Mouse (Mus musculus) embryonic facial prominence, embryonic 10.5 days (tissue): Measurements from ENCODE around the gene Snx18. TPM values are rescaled to one million over a fixed set of nuclear protein-coding genes. Genes with fewer than 3 reads are reported as not detected.

ENCODE experiments used
- DNase-seq: peaks from one replicate; pipeline ENCODE4 v3.0.0-alpha.2; 2017; ENCODE audit warnings: low spot score
- H3K27ac ChIP-seq: fragments of 300-500 bp; sonication (generic); replicated peaks from 2 replicates; pipeline ENCODE4 v1.5.1; 2016; ENCODE audit warnings: mild to moderate bottlenecking
- H3K27me3 ChIP-seq: fragments of 300-500 bp; sonication (generic); replicated peaks from 2 replicates; pipeline ENCODE4 v1.6.1; 2016; ENCODE audit warnings: low read depth, mild to moderate bottlenecking; ENCODE audit not compliant: poor library complexity, severe bottlenecking
- H3K36me3 ChIP-seq: fragments of 300-500 bp; sonication (generic); replicated peaks from 2 replicates; pipeline ENCODE4 v1.6.1; 2016; ENCODE audit warnings: mild to moderate bottlenecking, moderate library complexity
- H3K4me1 ChIP-seq: fragments of 300-500 bp; sonication (generic); 2 replicates; pipeline ENCODE4 v1.6.1; 2016
- H3K4me3 ChIP-seq: fragments of 300-500 bp; sonication (generic); 2 replicates; pipeline ENCODE4 v1.5.1; 2016; ENCODE audit warnings: mild to moderate bottlenecking, moderate library complexity
- H3K9me3 ChIP-seq: fragments of 300-500 bp; sonication (generic); 2 replicates; pipeline ENCODE4 v1.6.1; 2016; ENCODE audit warnings: mild to moderate bottlenecking
- WGBS: fragments of 180-500 bp; shearing (Covaris S2); methylation state at CpG from one replicate; pipeline ENCODE4 v1.1.7; 2016; 5-methylcytosine and 5-hydroxymethylcytosine counted together
- polyA plus RNA-seq: library from polyadenylated mRNA; unstranded; fragments of >200 nt; fragmentation: Nextera tagmentation; extraction: Ambion mirVana; gene quantifications from 2 replicates; pipeline ENCODE4 v1.2.1, GENCODE M21; 2016

The Snx18 gene
- polyA plus RNA-seq, 1 experiment from 2014 or later, result 18.0 TPM

GRCm38 (mm10) chr13:113613882-113614281, 4.5 kb downstream of the Snx18 start:
- 55% methylated on average over 10 of the region's 10 CpGs for WGBS
- Histone ChIP-seq H3K9me3 (no peaks in the 10 kb centered on the region), H3K4me3 (peak overlapping the region; percentile 92), H3K27me3 (no peaks in the 10 kb centered on the region), H3K4me1 (peaks cover 82% of the 10 kb centered on the region), H3K36me3 (peaks cover 41% of the 10 kb centered on the region), H3K27ac (peak overlapping the region; percentile 51; the same call in 1 of the 2 replicates)
- no peak for DNase-seq

GRCm38 (mm10) chr13:113613341-113613740, 5.0 kb downstream of the Snx18 start:
- H3K4me1 ChIP-seq, result peaks cover 82% of the 10 kb centered on the region
- no peaks in the 10 kb centered on the region for H3K9me3 ChIP-seq
- no peaks in the 10 kb centered on the region for H3K27me3 ChIP-seq
- 38% methylated on average over 12 of the region's 12 CpGs for WGBS
- peaks cover 44% of the 10 kb centered on the region for H3K36me3 ChIP-seq
- peak; percentile 55 for DNase-seq
- H3K4me3 ChIP-seq, result peak overlapping the region; percentile 92
- peak overlapping the region; percentile 51 for H3K27ac ChIP-seq

DNA sequence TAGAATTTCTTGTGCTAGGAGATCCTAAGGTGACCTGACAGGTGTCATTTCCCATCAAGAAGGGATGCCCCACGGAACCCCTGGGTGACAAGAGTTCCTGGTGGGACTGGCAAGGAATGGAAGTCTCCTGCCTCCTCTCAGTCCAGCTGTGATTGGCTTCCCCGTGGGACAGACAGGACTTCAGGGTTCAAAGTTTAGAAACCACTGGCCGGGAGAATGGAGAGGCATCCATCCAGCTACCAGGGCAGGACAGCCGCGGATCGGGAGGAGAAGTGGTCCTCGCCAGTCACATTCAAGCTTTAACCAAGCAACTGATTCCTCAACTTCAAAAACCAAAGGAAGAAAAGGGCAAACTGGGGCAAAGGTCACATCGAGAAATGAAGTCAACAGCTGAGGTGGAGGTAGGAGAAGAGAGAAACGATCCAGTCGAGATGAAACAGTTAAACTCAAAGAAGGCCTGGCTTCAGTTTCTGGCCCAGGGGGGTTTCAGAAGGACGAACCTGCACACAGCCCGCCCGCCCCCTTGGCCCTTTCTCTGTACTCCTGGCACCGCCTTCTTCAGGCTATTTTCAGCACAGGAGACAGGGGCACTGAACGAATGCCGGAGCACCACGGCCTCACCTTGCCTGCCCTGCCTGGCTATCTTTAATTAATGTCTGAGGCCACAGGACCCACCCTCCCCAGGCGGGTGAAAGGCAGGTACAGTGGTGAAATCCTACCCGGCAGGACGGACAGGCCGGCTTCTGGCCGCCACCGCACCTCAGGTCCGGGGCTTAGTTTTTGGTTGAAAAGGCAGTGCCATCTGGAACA, 6.0 kb downstream of the Snx18 start:
- no peaks in the 10 kb centered on the region for H3K27me3 ChIP-seq
- peaks cover 54% of the 10 kb centered on the region for H3K36me3 ChIP-seq
- peak overlapping the region; percentile 92; the same call in 1 of the 2 replicates for H3K4me3 ChIP-seq
- peaks cover 73% of the 10 kb centered on the region for H3K4me1 ChIP-seq
- 58% methylated on average over 24 of the region's 24 CpGs for WGBS
- H3K9me3 ChIP-seq, result no peaks in the 10 kb centered on the region
- peak overlapping the region; percentile 51; the same call in 1 of the 2 replicates for H3K27ac ChIP-seq
- peak; percentile 27 for DNase-seq

DNA sequence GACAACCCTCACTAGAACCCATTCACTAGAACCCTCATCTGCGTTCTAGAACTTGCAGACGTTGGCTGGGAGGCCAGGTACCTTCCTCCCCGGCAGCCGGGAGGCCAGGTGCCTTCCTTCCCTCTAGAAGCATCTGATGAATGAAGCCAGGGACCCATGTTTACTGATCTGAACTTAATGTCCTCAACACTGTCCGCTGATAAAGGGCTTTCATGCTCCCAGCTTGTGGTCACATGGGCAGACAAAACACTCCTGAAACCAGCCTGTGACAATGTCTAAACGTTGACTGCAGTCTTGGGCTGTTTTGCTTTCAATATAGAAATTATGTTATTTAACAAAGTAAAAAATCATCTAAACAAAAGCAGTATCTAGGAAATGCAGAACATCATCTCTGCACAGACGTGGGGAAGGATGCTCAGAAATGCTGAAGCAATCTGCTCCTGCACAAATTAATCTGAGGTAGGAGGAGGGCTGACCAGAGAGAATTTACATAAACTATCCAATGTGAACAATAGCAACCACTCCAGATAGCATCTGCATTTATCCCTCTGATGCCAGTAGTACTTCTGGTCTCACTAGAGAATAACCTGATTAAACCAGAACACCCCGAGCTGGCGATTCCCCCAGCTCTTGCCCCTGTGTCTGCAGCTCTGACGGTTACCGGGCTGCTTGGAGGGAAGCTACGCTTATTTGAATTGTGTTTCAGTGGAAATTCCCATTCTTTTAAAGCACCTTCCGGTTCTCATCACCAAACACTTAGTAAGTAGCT, 7.4 kb downstream of the Snx18 start:
- no peak for DNase-seq
- Histone ChIP-seq H3K27me3 (no peaks in the 10 kb centered on the region), H3K4me3 (no peak overlapping the region), H3K9me3 (no peaks in the 10 kb centered on the region), H3K4me1 (peaks cover 59% of the 10 kb centered on the region), H3K36me3 (peaks cover 61% of the 10 kb centered on the region), H3K27ac (no peak overlapping the region)
- 84% methylated on average over 13 of the region's 13 CpGs for WGBS

GRCm38 (mm10) chr13:113609429-113609828, 8.9 kb downstream of the Snx18 start:
- Histone ChIP-seq H3K9me3 (no peaks in the 10 kb centered on the region), H3K36me3 (peaks cover 72% of the 10 kb centered on the region), H3K27ac (no peak overlapping the region), H3K27me3 (no peaks in the 10 kb centered on the region), H3K4me3 (no peak overlapping the region), H3K4me1 (peaks cover 44% of the 10 kb centered on the region)
- DNase-seq, result no peak
- 90% methylated on average over 3 of the region's 3 CpGs for WGBS

DNA sequence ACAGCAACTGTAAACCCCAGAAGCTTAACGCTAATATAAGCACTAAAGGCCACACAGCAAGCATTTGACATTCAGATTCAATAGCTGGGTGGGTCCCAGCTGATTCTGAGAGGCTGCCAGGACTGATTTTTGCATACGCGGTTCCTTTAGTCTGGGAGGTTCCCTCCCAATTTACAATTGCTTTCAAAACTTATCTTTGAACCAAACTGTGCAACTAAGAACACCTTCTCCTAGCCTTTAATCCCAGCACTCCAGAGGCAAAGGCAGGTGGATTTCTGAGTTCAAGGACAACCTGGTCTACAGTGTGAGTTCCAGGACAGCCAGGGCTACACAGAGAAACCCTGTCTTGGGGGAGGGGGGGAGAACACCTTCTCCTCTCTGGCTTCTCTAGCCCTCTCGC, 10.5 kb downstream of the Snx18 start:
- H3K4me1 ChIP-seq, result peaks cover 39% of the 10 kb centered on the region
- no peak overlapping the region for H3K27ac ChIP-seq
- 87% methylated on average over 4 of the region's 4 CpGs for WGBS
- H3K27me3 ChIP-seq, result no peaks in the 10 kb centered on the region
- no peaks in the 10 kb centered on the region for H3K9me3 ChIP-seq
- peaks cover 72% of the 10 kb centered on the region for H3K36me3 ChIP-seq
- DNase-seq, result no peak
- H3K4me3 ChIP-seq, result no peak overlapping the region

DNA sequence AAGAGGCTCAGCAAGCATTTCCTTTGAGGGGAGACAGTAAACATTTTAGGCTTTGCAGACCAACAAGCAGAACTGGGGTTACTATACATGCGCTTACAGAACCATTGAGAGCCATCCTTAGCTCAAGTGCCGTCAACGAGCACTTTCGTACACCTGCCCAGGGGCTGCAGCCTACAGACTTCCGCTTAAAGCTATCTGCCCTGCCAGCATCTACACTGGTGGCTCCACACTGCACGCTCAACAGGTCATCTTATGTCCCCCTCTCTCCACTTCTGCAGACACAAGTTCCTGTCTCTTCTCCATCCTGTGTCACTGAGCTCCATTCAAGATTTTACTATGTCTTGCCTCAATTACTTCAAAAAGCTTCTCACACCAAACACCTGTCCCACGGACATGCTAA, 11.0 kb downstream of the Snx18 start:
- no peak for DNase-seq
- Histone ChIP-seq H3K9me3 (no peaks in the 10 kb centered on the region), H3K27me3 (no peaks in the 10 kb centered on the region), H3K4me3 (no peak overlapping the region), H3K36me3 (peaks cover 68% of the 10 kb centered on the region), H3K27ac (no peak overlapping the region), H3K4me1 (peaks cover 34% of the 10 kb centered on the region)
- 91% methylated on average over 7 of the region's 7 CpGs for WGBS

DNA sequence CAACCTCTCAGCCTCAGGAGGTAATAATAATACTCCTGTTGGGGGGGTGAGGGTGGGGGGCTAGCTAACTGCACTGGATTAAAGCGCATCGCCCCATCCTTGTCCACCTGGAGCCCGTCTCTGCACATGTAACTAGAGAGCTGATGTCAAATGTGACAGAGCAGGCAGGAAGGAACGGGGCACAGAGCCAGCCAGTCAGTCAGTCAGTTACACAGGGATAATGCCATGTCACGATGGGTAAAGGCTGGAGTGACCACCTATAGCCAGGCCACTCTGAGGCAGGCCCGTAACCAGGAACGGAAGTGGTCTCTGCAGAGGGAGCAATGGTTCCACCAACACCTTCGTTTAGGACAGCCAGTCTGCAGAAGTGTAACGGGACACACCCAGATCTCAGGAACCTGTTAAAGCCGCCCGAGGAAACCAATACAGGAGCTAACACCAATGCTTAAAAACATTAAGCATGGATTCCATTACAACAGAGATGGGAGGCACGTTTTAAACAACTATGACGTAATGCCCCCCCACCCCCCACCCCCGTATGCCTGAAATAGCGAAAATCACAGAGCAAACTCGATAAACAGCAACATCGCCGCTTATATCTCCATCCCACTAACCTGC, 11.5 kb downstream of the Snx18 start:
- Histone ChIP-seq H3K27me3 (no peaks in the 10 kb centered on the region), H3K4me1 (peaks cover 29% of the 10 kb centered on the region), H3K9me3 (no peaks in the 10 kb centered on the region), H3K4me3 (no peak overlapping the region), H3K27ac (no peak overlapping the region), H3K36me3 (peaks cover 68% of the 10 kb centered on the region)
- no peak for DNase-seq
- 92% methylated on average over 18 of the region's 18 CpGs for WGBS

DNA sequence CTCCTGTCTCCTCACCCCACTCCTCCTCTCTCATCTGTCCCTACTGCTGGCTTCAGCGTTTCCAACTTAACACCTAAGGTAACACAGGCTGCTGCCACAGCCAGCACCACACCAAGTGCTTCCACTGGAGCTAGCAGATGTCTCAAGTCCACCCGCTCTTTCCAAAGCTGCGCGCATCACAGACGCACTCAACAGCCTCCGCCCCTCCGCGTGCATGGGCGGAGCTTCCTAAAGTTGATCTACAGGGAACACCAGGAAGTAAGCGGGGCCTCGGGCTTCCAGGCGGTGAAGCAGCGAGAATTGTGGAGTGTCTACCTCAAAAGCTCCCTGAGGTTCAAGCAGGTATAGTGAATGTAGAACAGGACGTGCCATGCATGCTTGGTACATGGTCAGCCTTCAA, 12.2 kb downstream of the Snx18 start:
- no peaks in the 10 kb centered on the region for H3K27me3 ChIP-seq
- no peaks in the 10 kb centered on the region; the same call in 1 of the 2 replicates for H3K9me3 ChIP-seq
- peaks cover 22% of the 10 kb centered on the region for H3K4me1 ChIP-seq
- H3K27ac ChIP-seq, result no peak overlapping the region
- H3K4me3 ChIP-seq, result no peak overlapping the region
- H3K36me3 ChIP-seq, result peaks cover 68% of the 10 kb centered on the region
- no peak for DNase-seq
- 89% methylated on average over 14 of the region's 14 CpGs for WGBS

DNA sequence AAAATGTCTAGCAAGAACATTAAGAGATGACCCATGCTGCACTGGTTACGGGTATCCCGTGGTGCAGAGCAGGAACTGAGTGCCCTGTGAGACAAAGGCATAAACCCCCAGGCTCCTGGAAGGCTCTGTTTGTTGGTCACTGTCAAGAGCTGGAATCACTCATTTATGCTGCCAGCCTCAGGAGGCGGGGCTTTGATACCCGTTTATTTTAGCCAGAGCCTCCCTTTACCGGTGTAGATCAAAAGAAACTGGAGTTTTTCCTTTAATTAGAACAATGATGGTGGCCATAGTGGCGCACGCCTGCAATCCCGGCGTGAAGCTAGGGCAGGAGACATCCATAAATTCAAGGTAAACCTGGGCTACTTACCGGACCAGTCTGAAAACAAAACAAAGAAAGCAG, 12.7 kb downstream of the Snx18 start:
- no peaks in the 10 kb centered on the region for H3K27me3 ChIP-seq
- WGBS, result 94% methylated on average over 10 of the region's 10 CpGs
- peaks cover 19% of the 10 kb centered on the region for H3K4me1 ChIP-seq
- H3K9me3 ChIP-seq, result no peaks in the 10 kb centered on the region; the same call in 1 of the 2 replicates
- no peak for DNase-seq
- H3K4me3 ChIP-seq, result no peak overlapping the region
- peaks cover 68% of the 10 kb centered on the region for H3K36me3 ChIP-seq
- H3K27ac ChIP-seq, result no peak overlapping the region

GRCm38 (mm10) chr13:113604321-113604720, 14.0 kb downstream of the Snx18 start:
- DNase-seq, result no peak
- WGBS, result 81% methylated on average over 6 of the region's 6 CpGs
- H3K36me3 ChIP-seq, result peaks cover 58% of the 10 kb centered on the region
- no peak overlapping the region for H3K4me3 ChIP-seq
- H3K9me3 ChIP-seq, result no peaks in the 10 kb centered on the region; the same call in 1 of the 2 replicates
- no peaks in the 10 kb centered on the region for H3K27me3 ChIP-seq
- H3K4me1 ChIP-seq, result peaks cover 11% of the 10 kb centered on the region
- no peak overlapping the region for H3K27ac ChIP-seq

DNA sequence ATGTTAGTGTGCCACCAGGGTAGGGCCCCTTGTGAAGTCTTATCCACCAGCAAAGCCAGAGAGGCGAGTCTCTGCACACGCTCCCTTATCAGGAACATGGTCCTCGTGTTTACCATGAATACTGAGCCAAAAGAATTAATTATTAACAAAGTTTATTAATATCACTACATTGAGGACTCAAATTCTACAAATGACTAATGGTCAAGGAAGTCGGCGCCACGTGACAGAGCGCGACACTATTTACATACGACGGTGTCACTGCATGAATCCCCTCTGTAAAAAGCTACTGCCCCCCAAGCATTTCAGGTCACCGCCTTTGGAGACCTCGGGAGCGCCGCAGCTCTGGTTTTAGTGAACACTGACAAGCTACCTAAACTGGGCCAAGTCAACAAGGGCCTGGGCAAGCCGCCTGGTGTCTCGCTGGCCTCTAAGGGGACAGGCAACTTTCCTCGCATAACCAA, 15.5 kb downstream of the Snx18 start:
- Histone ChIP-seq H3K36me3 (peaks cover 54% of the 10 kb centered on the region), H3K4me1 (peaks cover 13% of the 10 kb centered on the region), H3K4me3 (no peak overlapping the region), H3K9me3 (no peaks in the 10 kb centered on the region; the same call in 1 of the 2 replicates), H3K27ac (peak overlapping the region; percentile 51), H3K27me3 (no peaks in the 10 kb centered on the region)
- DNase-seq, result no peak
- WGBS, result 93% methylated on average over 17 of the region's 17 CpGs
